Mouse (Mus musculus) liver, embryonic 14.5 days (tissue): Measurements from ENCODE around the gene Dynll2. TPM values are rescaled to one million over a fixed set of nuclear protein-coding genes. Genes with fewer than 3 reads are reported as not detected.

Experiments used
- ATAC-seq: fragments of 200-750 bp; cut with Nextera tagmentation; 2 replicates; pipeline ENCODE4 v1.8.0; 2017; ENCODE audit warnings: moderate number of reproducible peaks, mild to moderate bottlenecking, moderate library complexity; ENCODE audit not compliant: insufficient read depth
- DNase-seq, 3 experiments: peaks; one replicate each; pipeline ENCODE4 v3.0.0-alpha.2; 2012 to 2013; ENCODE audit warnings: low read depth in 3 of 3, low spot score in 3 of 3
- H3K27ac ChIP-seq: fragments of 300-500 bp; sonication (generic); 2 replicates; pipeline ENCODE4 v1.5.1; 2014; ENCODE audit warnings: moderate library complexity, mild to moderate bottlenecking, control low read depth, inconsistent platforms
- H3K27me3 ChIP-seq: fragments of 300-500 bp; sonication (generic); 2 replicates; pipeline ENCODE4 v1.6.1; 2014; ENCODE audit warnings: mild to moderate bottlenecking, low read length, moderate library complexity; ENCODE audit not compliant: control insufficient read depth, insufficient read depth
- H3K36me3 ChIP-seq: fragments of 300-500 bp; sonication (generic); replicated peaks from 2 replicates; pipeline ENCODE4 v1.6.1; 2014; ENCODE audit warnings: low read depth; ENCODE audit not compliant: control insufficient read depth, insufficient read depth
- H3K4me1 ChIP-seq, 2 experiments: fragments of 200-500 bp in 1 of 2; fragments of 300-500 bp in 1 of 2; sonication (generic) in 1 of 2; replicated peaks; 2 replicates each; pipeline ENCODE4 v1.6.1; 2012 to 2014; ENCODE audit warnings: antibody characterized with exemption in 1 of 2, inconsistent platforms in 1 of 2, low read length in 1 of 2; ENCODE audit not compliant: control insufficient read depth in 2 of 2, insufficient read depth in 2 of 2
- H3K4me2 ChIP-seq: fragments of 300-500 bp; sonication (generic); 2 replicates; pipeline ENCODE4 v1.6.1; 2014; ENCODE audit warnings: low read depth, mild to moderate bottlenecking, control low read depth, moderate library complexity
- H3K4me3 ChIP-seq, 2 experiments: fragments of 200-500 bp in 1 of 2; fragments of 300-500 bp in 1 of 2; sonication (generic) in 1 of 2; 2 replicates each; pipeline ENCODE4 v1.5.1; 2012 to 2014; ENCODE audit warnings: low read depth in 2 of 2, low read length in 2 of 2, mild to moderate bottlenecking in 2 of 2, control low read depth in 1 of 2, inconsistent platforms in 1 of 2, moderate library complexity in 1 of 2; ENCODE audit not compliant: insufficient read depth in 1 of 2
- H3K9ac ChIP-seq: fragments of 300-500 bp; sonication (generic); replicated peaks from 2 replicates; pipeline ENCODE4 v1.6.1; 2014; ENCODE audit warnings: mild to moderate bottlenecking, control low read depth, moderate library complexity
- H3K9me3 ChIP-seq: fragments of 300-500 bp; sonication (generic); 2 replicates; pipeline ENCODE4 v1.6.1; 2016; ENCODE audit warnings: low read length, mixed read lengths; ENCODE audit not compliant: control insufficient read depth
- CTCF ChIP-seq: IDR thresholded peaks from 2 replicates; pipeline ENCODE4 v1.5.1; 2016; ENCODE audit warnings: antibody characterized with exemption, low read depth, control low read depth
- EP300 ChIP-seq: IDR thresholded peaks from 2 replicates; pipeline ENCODE4 v1.6.1; 2016; ENCODE audit warnings: antibody characterized with exemption, low read depth
- WGBS: fragments of 180-500 bp; shearing (Covaris S2); extraction: QIAGEN DNeasy Blood & Tissue Kit; methylation state at CpG from one replicate; pipeline ENCODE4 v1.1.7; 2014; ENCODE audit not compliant: insufficient replicate concordance; 5-methylcytosine and 5-hydroxymethylcytosine counted together
- polyA plus RNA-seq, 2 experiments: library from polyadenylated mRNA; depleted of rRNA in 1 of 2; stranded (reverse) in 1 of 2; unstranded in 1 of 2; fragments of >200 nt; fragmentation: Nextera tagmentation in 1 of 2; extraction: Ambion mirVana in 1 of 2; gene quantifications; 2 replicates each; pipeline versions ENCODE4 v1.2.1 to v1.2.3; 2012 to 2014

Gene Dynll2
- polyA plus RNA-seq, 2 experiments: 5.7 to 21.5 TPM

- Histone ChIP-seq H3K9ac (no peak overlapping the region), H3K27me3 (no peaks in the 10 kb centered on the region), H3K9me3 (no peaks in the 10 kb centered on the region), H3K4me3 (no peak overlapping the region), H3K4me2 (no peak overlapping the region), H3K36me3 (no peaks in the 10 kb centered on the region), H3K27ac (no peak overlapping the region), H3K4me1 (no peaks in the 10 kb centered on the region)
- no peak for ATAC-seq
- no peak for TF ChIP-seq CTCF
- TF ChIP-seq EP300: no peak
- WGBS: 59% methylated on average over 7 of the region's 7 CpGs
- DNase-seq: no peak
Observed at GRCm38 (mm10) chr11:88030219-88030618, 42.9 kb upstream of the Dynll2 start.

GRCm38 (mm10) chr11:88028193-88028684 lies 40.9 kb upstream of the Dynll2 start:
- Histone ChIP-seq H3K27me3 (no peaks in the 10 kb centered on the region), H3K4me3 (no peak overlapping the region), H3K9ac (no peak overlapping the region), H3K4me1 (no peaks in the 10 kb centered on the region), H3K4me2 (no peak overlapping the region), H3K36me3 (no peaks in the 10 kb centered on the region), H3K27ac (no peak overlapping the region), H3K9me3 (no peaks in the 10 kb centered on the region)
- ATAC-seq: no peak
- no peak for DNase-seq
- 44% methylated on average over 16 of the region's 16 CpGs for WGBS
- TF ChIP-seq CTCF (no peak), EP300 (no peak)

- WGBS: 76% methylated on average over 9 of the region's 9 CpGs
- no peak for TF ChIP-seq EP300
- TF ChIP-seq CTCF: no peak
- Histone ChIP-seq H3K27ac (no peak overlapping the region), H3K27me3 (no peaks in the 10 kb centered on the region), H3K9ac (no peak overlapping the region), H3K4me1 (no peaks in the 10 kb centered on the region), H3K9me3 (no peaks in the 10 kb centered on the region), H3K4me3 (no peak overlapping the region), H3K36me3 (no peaks in the 10 kb centered on the region), H3K4me2 (no peak overlapping the region)
- ATAC-seq: no peak
- no peak for DNase-seq
Observed at GRCm38 (mm10) chr11:88027391-88028035, 40.2 kb upstream of the Dynll2 start.

GRCm38 (mm10) chr11:88023933-88024332 lies 36.6 kb upstream of the Dynll2 start:
- H3K36me3 ChIP-seq: no peaks in the 10 kb centered on the region
- H3K9me3 ChIP-seq: no peaks in the 10 kb centered on the region
- no peak overlapping the region for H3K4me2 ChIP-seq
- H3K9ac ChIP-seq: no peak overlapping the region
- no peak overlapping the region for H3K4me3 ChIP-seq
- no peaks in the 10 kb centered on the region for H3K27me3 ChIP-seq
- ATAC-seq (no peak), DNase-seq (no peak)
- WGBS: 65% methylated on average over 2 of the region's 2 CpGs
- H3K27ac ChIP-seq: no peak overlapping the region
- TF ChIP-seq CTCF (no peak), EP300 (no peak)
- H3K4me1 ChIP-seq: no peaks in the 10 kb centered on the region

- Histone ChIP-seq H3K4me2 (no peak overlapping the region), H3K4me3 (no peak overlapping the region), H3K27me3 (no peaks in the 10 kb centered on the region), H3K27ac (no peak overlapping the region), H3K4me1 (no peaks in the 10 kb centered on the region), H3K9me3 (no peaks in the 10 kb centered on the region), H3K9ac (no peak overlapping the region), H3K36me3 (no peaks in the 10 kb centered on the region)
- ATAC-seq (no peak), DNase-seq (no peak)
- WGBS: 70% methylated on average over 6 of the region's 6 CpGs
- TF ChIP-seq EP300 (no peak), CTCF (no peak)
Observed at GRCm38 (mm10) chr11:88015795-88016194, 28.5 kb upstream of the Dynll2 start.
